Mouse (Mus musculus) megakaryocyte, adult 5-6 weeks (primary cell): ENCODE data around the gene Shf. TPM values are rescaled to one million over a fixed set of nuclear protein-coding genes. Genes with fewer than 3 reads are reported as not detected.

Experiments used
- ATAC-seq: 2 replicates; pipeline ENCODE4 v1.8.0; 2016; ENCODE audit warnings: mild to moderate bottlenecking, inconsistent platforms; ENCODE audit not compliant: poor library complexity, severe bottlenecking
- total RNA-seq, 2 experiments: library from RNA; stranded (forward) in 1 of 2; stranded (reverse) in 1 of 2; fragments of 153-499, 151-499 nt in 1 of 2; fragments of 221-1000, 200-1000 nt in 1 of 2; gene quantifications; 2 replicates each; pipeline versions ENCODE4 v1.2.3 to v1.2.4; 2015 to 2017

Gene Shf
- total RNA-seq, 2 experiments from 2014 or later, result 0.31 to 0.81 TPM

GRCm38 (mm10) chr2:122306184-122306583, 62.8 kb downstream of the Shf start:
- no peak for ATAC-seq

- ATAC-seq, result no peak
Measured at GRCm38 (mm10) chr2:122305097-122305892, 63.7 kb downstream of the Shf start.

- no peak for ATAC-seq
Measured at GRCm38 (mm10) chr2:122304544-122304943, 64.4 kb downstream of the Shf start.

GRCm38 (mm10) chr2:122302574-122303241, 66.3 kb downstream of the Shf start:
- peak; percentile 73 for ATAC-seq

GRCm38 (mm10) chr2:122301921-122302573, 66.9 kb downstream of the Shf start:
- ATAC-seq, result no peak

GRCm38 (mm10) chr2:122301081-122301920, 67.7 kb downstream of the Shf start:
- peak; percentile 35 for ATAC-seq

- ATAC-seq, result no peak
Measured at GRCm38 (mm10) chr2:122300656-122301020, 68.3 kb downstream of the Shf start.

- no peak for ATAC-seq
Measured at GRCm38 (mm10) chr2:122299911-122300655, 68.9 kb downstream of the Shf start.

Other genes with a start within 250 kb of the Shf start
- 5,498 and 5,622 TPM in 2 replicates for gene B2m, start 221.5 kb downstream of the Shf start, total RNA-seq (2015)
- 2,725 and 3,039 TPM in 2 replicates for gene B2m, start 221.5 kb downstream of the Shf start, total RNA-seq (2017)
- gene Trim69, start 208.5 kb downstream of the Shf start, total RNA-seq (2015), result not detected in 2 replicates
- 0.33 TPM in 1 of 2 replicates, not detected in the other for gene Trim69, start 208.5 kb downstream of the Shf start, total RNA-seq (2017)
- not detected in 2 replicates for gene Patl2, start 183.0 kb downstream of the Shf start, total RNA-seq (2015)
- gene Patl2, start 183.0 kb downstream of the Shf start, total RNA-seq (2017), result not detected in 2 replicates
- not detected in 2 replicates for gene Terb2, start 182.9 kb downstream of the Shf start, total RNA-seq (2015)
- not detected in 2 replicates for gene Terb2, start 182.9 kb downstream of the Shf start, total RNA-seq (2017)
- 26.3 and 27.8 TPM in 2 replicates for gene Sord, start 134.4 kb downstream of the Shf start, total RNA-seq (2015)
- gene Sord, start 134.4 kb downstream of the Shf start, total RNA-seq (2017), result 34.9 and 36.1 TPM in 2 replicates
- gene Duox2, start 70.7 kb downstream of the Shf start, total RNA-seq (2015), result not detected in 2 replicates
- not detected in 2 replicates for gene Duox2, start 70.7 kb downstream of the Shf start, total RNA-seq (2017)
- not detected in 2 replicates for gene Duoxa2, start 70.3 kb downstream of the Shf start, total RNA-seq (2015)
- not detected in 2 replicates for gene Duoxa2, start 70.3 kb downstream of the Shf start, total RNA-seq (2017)
- gene Duoxa1, start 55.4 kb downstream of the Shf start, total RNA-seq (2015), result not detected in 2 replicates
- gene Duoxa1, start 55.4 kb downstream of the Shf start, total RNA-seq (2017), result not detected in 2 replicates
- not detected in 2 replicates for gene Duox1, start 53.5 kb downstream of the Shf start, total RNA-seq (2015)
- gene Duox1, start 53.5 kb downstream of the Shf start, total RNA-seq (2017), result not detected in 2 replicates
- 9.8 and 11.4 TPM in 2 replicates for gene Slc28a2, start 57.3 kb upstream of the Shf start, total RNA-seq (2015)
- 12.6 and 14.9 TPM in 2 replicates for gene Slc28a2, start 57.3 kb upstream of the Shf start, total RNA-seq (2017)
- 0.18 TPM in 2 replicates for gene Gm14085, start 115.8 kb upstream of the Shf start, total RNA-seq (2015)
- 0.04 TPM in 1 of 2 replicates, not detected in the other for gene Gm14085, start 115.8 kb upstream of the Shf start, total RNA-seq (2017)
- 19.8 and 29.9 TPM in 2 replicates for gene Gatm, start 242.1 kb upstream of the Shf start, total RNA-seq (2015)
- gene Gatm, start 242.1 kb upstream of the Shf start, total RNA-seq (2017), result 13.7 and 20.8 TPM in 2 replicates